Comparison of ENCODE assay signal across 8 mouse cellular contexts in genomic region chr5:139017371-139018124, GRCm38 (mm10). TPM values are rescaled to one million over a fixed set of nuclear protein-coding genes. Genes with fewer than 3 reads are reported as not detected.
DNase-seq lines count a peak whose midpoint lies in the region; ATAC-seq and TF ChIP-seq lines count a peak whose summit lies in the region.

No protein-coding gene starts in this region.

- H3K9ac ChIP-seq in kidney, embryonic 14.5 days (ENCODE audit: low read depth, low read length) = no peak overlapping the region
- H3K9ac ChIP-seq in lung, postnatal 0 days (replicated peaks; ENCODE audit: low read depth) = no peak overlapping the region
- H3K9ac ChIP-seq in midbrain, embryonic 16.5 days (ENCODE audit: low read depth, low read length) = no peak overlapping the region

- H3K27ac ChIP-seq in kidney, adult 2 months (ENCODE audit: insufficient read depth, low read depth, low read length) = no peak overlapping the region
- H3K27ac ChIP-seq in kidney, embryonic 14.5 days (ENCODE audit: low read depth, low read length) = no peak overlapping the region
- peak overlapping the region; percentile 51; the same call in 1 of the 2 replicates for H3K27ac ChIP-seq in lung, postnatal 0 days (ENCODE audit: low read length)
- H3K27ac ChIP-seq in midbrain, embryonic 16.5 days (ENCODE audit: low read length) = no peak overlapping the region

- ATAC-seq in kidney, embryonic 14.5 days (ENCODE audit: low FRiP score, low TSS enrichment) = no peak
- ATAC-seq in lung, postnatal 0 days = peak; percentile 73
- no peak for ATAC-seq in midbrain, embryonic 16.5 days
- ATAC-seq in cerebellum, adult (ENCODE audit: insufficient number of reproducible peaks, low FRiP score, low TSS enrichment) = no peak

- intact Hi-C loops in heart, postnatal 10 days (cut with DNase I) = loop anchor here (1.0 to 5.0 kb wide), 2 partner anchors 21 to 160 kb away; no protein-coding TSS in a partner anchor

- no peaks in the 10 kb centered on the region for H3K9me3 ChIP-seq in kidney, embryonic 14.5 days (ENCODE audit: control insufficient read depth, low read length)
- no peaks in the 10 kb centered on the region for H3K9me3 ChIP-seq in lung, postnatal 0 days (ENCODE audit: low read length)
- H3K9me3 ChIP-seq in midbrain, embryonic 16.5 days (replicated peaks; ENCODE audit: control insufficient read depth, low read length, poor library complexity, severe bottlenecking) = no peaks in the 10 kb centered on the region

- no peak for TF ChIP-seq CTCF in kidney, adult 2 months (conservative IDR thresholded peaks at IDR 0.05; ENCODE audit: insufficient read depth, insufficient read length, low read depth, low read length)
- peak; percentile 21; the same call in 1 of the 2 replicates for TF ChIP-seq CTCF in lung, postnatal 0 days (IDR thresholded peaks at IDR 0.05)

- H3K4me1 ChIP-seq in kidney, adult 2 months (ENCODE audit: control insufficient read depth, insufficient read depth, low read length) = peaks cover 13% of the 10 kb centered on the region; the same call in 1 of the 2 replicates
- peaks cover 7% of the 10 kb centered on the region for H3K4me1 ChIP-seq in kidney, embryonic 14.5 days (ENCODE audit: control insufficient read depth, insufficient read depth, low read length)
- H3K4me1 ChIP-seq in lung, postnatal 0 days (ENCODE audit: insufficient read depth, low read depth, low read length) = peaks cover 4% of the 10 kb centered on the region; the same call in 1 of the 2 replicates
- no peaks in the 10 kb centered on the region for H3K4me1 ChIP-seq in midbrain, embryonic 16.5 days (ENCODE audit: control insufficient read depth, insufficient read depth, low read length)

- WGBS in kidney, adult 2 months = 60% methylated on average over 15 of the region's 15 CpGs
- 75% methylated on average over 15 of the region's 15 CpGs for WGBS in kidney, embryonic 14.5 days
- 53% methylated on average over 15 of the region's 15 CpGs for WGBS in lung, postnatal 0 days
- 84% methylated on average over 15 of the region's 15 CpGs for WGBS in midbrain, embryonic 16.5 days

- DNase-seq in kidney, adult 2 months = peak; percentile 95
- peak; percentile 74 for DNase-seq in adrenal gland, postnatal 25 days
- peak; percentile 89 to 92 for DNase-seq in heart, postnatal 10 days
- peak; percentile 70 for DNase-seq in lung, postnatal 0 days (ENCODE audit: low spot score)
- DNase-seq in cerebellum, postnatal 25 days = no peak

- H3K27me3 ChIP-seq in kidney, adult 2 months (replicated peaks; ENCODE audit: control insufficient read depth, insufficient read depth, low read length) = no peaks in the 10 kb centered on the region
- H3K27me3 ChIP-seq in kidney, embryonic 14.5 days (ENCODE audit: control insufficient read depth, insufficient read depth, low read length) = no peaks in the 10 kb centered on the region
- no peaks in the 10 kb centered on the region for H3K27me3 ChIP-seq in lung, postnatal 0 days (replicated peaks; ENCODE audit: insufficient read depth, low read length)
- H3K27me3 ChIP-seq in midbrain, embryonic 16.5 days (ENCODE audit: control insufficient read depth, insufficient read depth, low read depth, low read length) = no peaks in the 10 kb centered on the region

- no peak overlapping the region for H3K4me3 ChIP-seq in kidney, adult 2 months (ENCODE audit: insufficient read depth, low read depth, low read length)
- no peak overlapping the region for H3K4me3 ChIP-seq in kidney, embryonic 14.5 days (ENCODE audit: low read length)
- no peak overlapping the region for H3K4me3 ChIP-seq in lung, postnatal 0 days (ENCODE audit: low read depth, low read length)
- no peak overlapping the region for H3K4me3 ChIP-seq in midbrain, embryonic 16.5 days (ENCODE audit: low read depth, low read length)

- H3K4me2 ChIP-seq in kidney, embryonic 14.5 days (replicated peaks; ENCODE audit: low read depth, low read length) = no peak overlapping the region
- no peak overlapping the region for H3K4me2 ChIP-seq in lung, postnatal 0 days (replicated peaks; ENCODE audit: low read depth, low read length)
- H3K4me2 ChIP-seq in midbrain, embryonic 16.5 days (ENCODE audit: low read length) = no peak overlapping the region

- TF ChIP-seq EP300 in lung, postnatal 0 days (IDR thresholded peaks at IDR 0.05) = no peak

- H3K36me3 ChIP-seq in kidney, adult 2 months (ENCODE audit: control insufficient read depth, insufficient read depth, low read length) = no peaks in the 10 kb centered on the region
- H3K36me3 ChIP-seq in kidney, embryonic 14.5 days (ENCODE audit: control insufficient read depth, insufficient read depth, low read length) = no peaks in the 10 kb centered on the region; the same call in 1 of the 2 replicates
- no peaks in the 10 kb centered on the region for H3K36me3 ChIP-seq in lung, postnatal 0 days (ENCODE audit: insufficient read depth, low read length)
- peaks cover 16% of the 10 kb centered on the region for H3K36me3 ChIP-seq in midbrain, embryonic 16.5 days (ENCODE audit: control insufficient read depth, insufficient read depth, low read length)

- no peak for TF ChIP-seq POLR2A in kidney, adult 2 months (IDR thresholded peaks at IDR 0.05; ENCODE audit: low read depth, low read length)

RNA-seq across cellular contexts. Expression of gene Pdgfa, which starts 20.4 kb away (rescaled TPM):
- 12.0 and 14.1 TPM in 2 replicates for polyA plus RNA-seq in kidney, adult 2 months (2012; rRNA removed)
- polyA plus RNA-seq in kidney, embryonic 14.5 days (2014; fragmentation: Nextera tagmentation; extraction: Ambion mirVana) = 57.7 and 70.2 TPM in 2 replicates
- total RNA-seq in adrenal gland, postnatal 25 days (2021) = 29.5 and 30.0 TPM in 2 replicates
- 10 to 100 TPM; 34.1 to 45.2 TPM for total RNA-seq in heart, postnatal 10 days (2021)
- 108 and 114 TPM in 2 replicates for polyA plus RNA-seq in lung, postnatal 0 days (2015; fragmentation: Nextera tagmentation; extraction: Ambion mirVana)
- polyA plus RNA-seq in midbrain, embryonic 16.5 days (2015; fragmentation: Nextera tagmentation; extraction: Ambion mirVana) = 27.0 and 32.2 TPM in 2 replicates

Comparison
In these comparisons a context has a peak if more than half of its experiments do, and no peak if none do; other contexts are left out.
1. DNase-seq: peak in kidney, adult 2 months (single experiment), adrenal gland, postnatal 25 days (single experiment), heart, postnatal 10 days (2 of 2) and lung, postnatal 0 days (single experiment); none in cerebellum, postnatal 25 days (0 of 2).